ENCODE assay signal across 18 mouse cellular contexts in the genomic region with DNA sequence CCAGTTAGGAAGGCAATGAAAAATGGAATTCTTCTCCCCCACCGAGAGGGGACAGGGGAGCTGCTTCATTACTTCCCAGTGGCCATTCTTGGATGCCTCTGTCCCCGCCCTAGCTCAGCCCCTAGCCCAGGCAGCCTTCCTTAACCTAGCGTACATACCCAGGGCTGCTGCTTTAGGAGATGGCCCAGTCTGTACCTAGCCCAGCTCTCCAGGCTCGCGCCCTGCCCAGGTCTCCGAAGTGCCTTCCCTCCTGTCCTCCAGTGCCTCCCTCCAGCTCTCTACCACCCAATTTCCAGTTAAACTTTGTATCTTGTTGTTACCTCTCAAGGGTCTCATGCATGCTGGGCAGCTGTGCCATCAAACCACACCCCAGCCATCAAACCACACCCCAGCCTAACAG.
DNase-seq lines count a peak whose midpoint lies in the region; ATAC-seq and TF ChIP-seq lines count a peak whose summit lies in the region.
"Had no signal": no experiment of that assay in that cellular context is flagged by ENCODE, and none has a peak within 500 bp of the region (broad histone marks: within the 10 kb centered on the region; RNA-seq: fewer than 3 reads in every experiment).

No protein-coding gene starts in this region.

- no peaks in the 10 kb centered on the region for H3K9me3 ChIP-seq in forebrain, embryonic 10.5 days
- H3K9me3 ChIP-seq in forebrain, embryonic 14.5 days (replicated peaks; ENCODE audit: control insufficient read depth, low read length): no peaks in the 10 kb centered on the region
- H3K9me3 ChIP-seq in midbrain, embryonic 13.5 days: no peaks in the 10 kb centered on the region
- H3K9me3 ChIP-seq in midbrain, embryonic 15.5 days: no peaks in the 10 kb centered on the region
- H3K9me3 ChIP-seq in intestine, embryonic 15.5 days: no peaks in the 10 kb centered on the region
- H3K9me3 ChIP-seq in lung, postnatal 0 days (ENCODE audit: low read length): no peaks in the 10 kb centered on the region
- H3K9me3 ChIP-seq: heart, embryonic 15.5 days; stomach, embryonic 15.5 days had no signal

- DNase-seq in forebrain, embryonic 10.5 days (ENCODE audit: extremely low spot score, low spot score): no peak
- DNase-seq in forebrain, embryonic 14.5 days (ENCODE audit: low spot score): no peak
- no peak for DNase-seq in lung, adult 2 months
- no peak for DNase-seq in lung, postnatal 0 days (ENCODE audit: low spot score)
- no peak for DNase-seq in heart, postnatal 10 days
- DNase-seq: cerebellum, adult 9-11 months; embryo, embryonic 11 days; heart, adult 18-20 months; lung, postnatal 10 days; thymus, adult 2 months had no signal

- H3K36me3 ChIP-seq in forebrain, embryonic 10.5 days (replicated peaks): peaks cover 52% of the 10 kb centered on the region
- H3K36me3 ChIP-seq in forebrain, embryonic 14.5 days (ENCODE audit: control insufficient read depth, insufficient read depth, low read length): peaks cover 27% of the 10 kb centered on the region
- peaks cover 46% of the 10 kb centered on the region for H3K36me3 ChIP-seq in midbrain, embryonic 13.5 days
- peaks cover 15% of the 10 kb centered on the region for H3K36me3 ChIP-seq in midbrain, embryonic 15.5 days (replicated peaks)
- H3K36me3 ChIP-seq in intestine, embryonic 15.5 days: no peaks in the 10 kb centered on the region
- H3K36me3 ChIP-seq in lung, postnatal 0 days (ENCODE audit: insufficient read depth, low read length): no peaks in the 10 kb centered on the region

- WGBS in forebrain, embryonic 10.5 days: 81% methylated on average over 6 of the region's 6 CpGs
- WGBS in forebrain, embryonic 14.5 days: 81% methylated on average over 6 of the region's 6 CpGs
- 70% methylated on average over 6 of the region's 6 CpGs for WGBS in midbrain, embryonic 13.5 days
- WGBS in midbrain, embryonic 15.5 days: 84% methylated on average over 6 of the region's 6 CpGs
- 92% methylated on average over 6 of the region's 6 CpGs for WGBS in intestine, embryonic 15.5 days
- 96% methylated on average over 6 of the region's 6 CpGs for WGBS in lung, adult 2 months
- WGBS in lung, postnatal 0 days: 88% methylated on average over 6 of the region's 6 CpGs

- no peak for ATAC-seq in forebrain, embryonic 14.5 days
- 0 out of 2 replicates have a peak, but pooled peaks have one; percentile 57 for ATAC-seq in midbrain, embryonic 13.5 days
- no peak for ATAC-seq in midbrain, embryonic 15.5 days (replicated peaks)
- ATAC-seq in intestine, embryonic 15.5 days: peak; percentile 71
- no peak for ATAC-seq in lung, postnatal 0 days

- H3K9ac ChIP-seq in forebrain, embryonic 14.5 days (ENCODE audit: low read length): no peak overlapping the region
- no peak overlapping the region; the same call in 1 of the 2 replicates for H3K9ac ChIP-seq in midbrain, embryonic 13.5 days (replicated peaks)
- no peak overlapping the region for H3K9ac ChIP-seq in midbrain, embryonic 15.5 days
- H3K9ac ChIP-seq in intestine, embryonic 15.5 days: no peak overlapping the region
- no peak overlapping the region for H3K9ac ChIP-seq in lung, postnatal 0 days (replicated peaks; ENCODE audit: low read depth)
- H3K9ac ChIP-seq: heart, embryonic 15.5 days; liver, embryonic 14.5 days; stomach, embryonic 15.5 days had no signal

- peaks cover 53% of the 10 kb centered on the region for H3K4me1 ChIP-seq in forebrain, embryonic 10.5 days
- peaks cover 22% of the 10 kb centered on the region for H3K4me1 ChIP-seq in forebrain, embryonic 14.5 days (ENCODE audit: control insufficient read depth, insufficient read depth, low read length)
- peaks cover 27% of the 10 kb centered on the region for H3K4me1 ChIP-seq in midbrain, embryonic 13.5 days (replicated peaks)
- peaks cover 19% of the 10 kb centered on the region for H3K4me1 ChIP-seq in midbrain, embryonic 15.5 days
- H3K4me1 ChIP-seq in intestine, embryonic 15.5 days (replicated peaks): peaks cover 9% of the 10 kb centered on the region; the same call in 1 of the 2 replicates
- no peaks in the 10 kb centered on the region for H3K4me1 ChIP-seq in lung, adult 2 months (ENCODE audit: control insufficient read depth, insufficient read depth, low read length)
- no peaks in the 10 kb centered on the region for H3K4me1 ChIP-seq in lung, postnatal 0 days (ENCODE audit: insufficient read depth, low read depth, low read length)

- TF ChIP-seq CTCF in lung, adult 2 months (IDR thresholded peaks at IDR 0.05; ENCODE audit: insufficient read depth, low read length): no peak
- TF ChIP-seq CTCF in lung, postnatal 0 days (IDR thresholded peaks at IDR 0.05): no peak

- intact Hi-C loops in heart, postnatal 10 days (cut with DNase I): no loop called here

- TF ChIP-seq EP300 in lung, postnatal 0 days (IDR thresholded peaks at IDR 0.05): no peak

- H3K27ac ChIP-seq in forebrain, embryonic 10.5 days: peak overlapping the region; percentile 76
- no peak overlapping the region for H3K27ac ChIP-seq in forebrain, embryonic 14.5 days (ENCODE audit: low read depth, low read length)
- H3K27ac ChIP-seq in midbrain, embryonic 13.5 days: peak overlapping the region; percentile 8; the same call in 1 of the 2 replicates
- H3K27ac ChIP-seq in midbrain, embryonic 15.5 days: no peak overlapping the region
- no peak overlapping the region for H3K27ac ChIP-seq in intestine, embryonic 15.5 days
- no peak overlapping the region for H3K27ac ChIP-seq in lung, postnatal 0 days (ENCODE audit: low read length)
- H3K27ac ChIP-seq: heart, embryonic 15.5 days; kidney, postnatal 0 days; liver, embryonic 14.5 days; stomach, embryonic 15.5 days had no signal

- no peak overlapping the region for H3K4me2 ChIP-seq in forebrain, embryonic 14.5 days (ENCODE audit: low read length)
- H3K4me2 ChIP-seq in midbrain, embryonic 13.5 days (replicated peaks): no peak overlapping the region
- no peak overlapping the region for H3K4me2 ChIP-seq in midbrain, embryonic 15.5 days
- H3K4me2 ChIP-seq in intestine, embryonic 15.5 days (replicated peaks): no peak overlapping the region
- no peak overlapping the region for H3K4me2 ChIP-seq in lung, postnatal 0 days (replicated peaks; ENCODE audit: low read depth, low read length)
- H3K4me2 ChIP-seq: heart, embryonic 15.5 days; stomach, embryonic 15.5 days had no signal

- TF ChIP-seq POLR2A in lung, adult 2 months (IDR thresholded peaks at IDR 0.05; ENCODE audit: borderline replicate concordance, extremely low read depth, low read depth, low read length): no peak

- no peak overlapping the region for H3K4me3 ChIP-seq in forebrain, embryonic 10.5 days
- no peak overlapping the region for H3K4me3 ChIP-seq in forebrain, embryonic 14.5 days (ENCODE audit: low read depth, low read length)
- no peak overlapping the region for H3K4me3 ChIP-seq in midbrain, embryonic 13.5 days (replicated peaks)
- H3K4me3 ChIP-seq in midbrain, embryonic 15.5 days: no peak overlapping the region
- no peak overlapping the region for H3K4me3 ChIP-seq in intestine, embryonic 15.5 days (replicated peaks)
- H3K4me3 ChIP-seq in lung, adult 2 months (replicated peaks; ENCODE audit: extremely low read depth, low read depth, low read length): no peak overlapping the region
- no peak overlapping the region for H3K4me3 ChIP-seq in lung, postnatal 0 days (ENCODE audit: low read depth, low read length)
- H3K4me3 ChIP-seq: heart, embryonic 15.5 days; myocyte; stomach, embryonic 15.5 days had no signal

- H3K27me3 ChIP-seq in forebrain, embryonic 10.5 days (ENCODE audit: poor library complexity, severe bottlenecking): no peaks in the 10 kb centered on the region
- H3K27me3 ChIP-seq in forebrain, embryonic 14.5 days (replicated peaks; ENCODE audit: control insufficient read depth, insufficient read depth, low read length): no peaks in the 10 kb centered on the region
- H3K27me3 ChIP-seq in midbrain, embryonic 13.5 days: no peaks in the 10 kb centered on the region
- H3K27me3 ChIP-seq in midbrain, embryonic 15.5 days (replicated peaks): no peaks in the 10 kb centered on the region
- no peaks in the 10 kb centered on the region for H3K27me3 ChIP-seq in intestine, embryonic 15.5 days (replicated peaks)
- no peaks in the 10 kb centered on the region for H3K27me3 ChIP-seq in lung, postnatal 0 days (replicated peaks; ENCODE audit: insufficient read depth, low read length)
- H3K27me3 ChIP-seq: heart, embryonic 15.5 days; stomach, embryonic 15.5 days had no signal

Comparison
In these comparisons a context has a peak if more than half of its experiments do, and no peak if none do; other contexts are left out.
1. H3K27ac ChIP-seq: peak in forebrain, embryonic 10.5 days (single experiment) and midbrain, embryonic 13.5 days (single experiment); none in forebrain, embryonic 14.5 days (single experiment), midbrain, embryonic 15.5 days (single experiment), intestine, embryonic 15.5 days (single experiment) and lung, postnatal 0 days (single experiment).
2. ATAC-seq: peak in midbrain, embryonic 13.5 days (single experiment) and intestine, embryonic 15.5 days (single experiment); none in forebrain, embryonic 14.5 days (single experiment), midbrain, embryonic 15.5 days (single experiment) and lung, postnatal 0 days (single experiment).